Mouse (Mus musculus): ENCODE measurements around the gene Higd1c. TPM values are rescaled to one million over a fixed set of nuclear protein-coding genes. Genes with fewer than 3 reads are reported as not detected.

Gene Higd1c
- polyA plus RNA-seq, 1 experiment from 2014 or later, result not detected

- no peaks in the 10 kb centered on the region for H3K4me1 ChIP-seq
- no peak overlapping the region for H3K27ac ChIP-seq (replicated peaks)
- no peak overlapping the region for H3K4me2 ChIP-seq (replicated peaks)
- H3K4me3 ChIP-seq, result no peak overlapping the region
- H3K9me3 ChIP-seq, result no peaks in the 10 kb centered on the region
- WGBS, result 95% methylated on average over 16 of the region's 16 CpGs
- no peak for ATAC-seq (ENCODE audit: low FRiP score, low read depth)
- peaks cover 96% of the 10 kb centered on the region for H3K36me3 ChIP-seq
- H3K9ac ChIP-seq (replicated peaks), result no peak overlapping the region
- no peaks in the 10 kb centered on the region for H3K27me3 ChIP-seq
These were observed 36.4 kb downstream of the Higd1c start for GRCm38 (mm10) chr15:100400592-100401250.

- Histone ChIP-seq H3K9me3 (no peaks in the 10 kb centered on the region), H3K4me2 (replicated peaks) (no peak overlapping the region), H3K4me1 (no peaks in the 10 kb centered on the region), H3K9ac (replicated peaks) (no peak overlapping the region), H3K27me3 (no peaks in the 10 kb centered on the region), H3K27ac (replicated peaks) (no peak overlapping the region), H3K4me3 (no peak overlapping the region), H3K36me3 (peaks cover 94% of the 10 kb centered on the region)
- ATAC-seq (ENCODE audit: low FRiP score, low read depth), result no peak
- WGBS, result 94% methylated on average over 4 of the region's 4 CpGs
These were observed 37.5 kb downstream of the Higd1c start for GRCm38 (mm10) chr15:100401811-100402210.

- ATAC-seq (ENCODE audit: low FRiP score, low read depth), result no peak
- Histone ChIP-seq H3K9ac (replicated peaks) (no peak overlapping the region), H3K4me3 (no peak overlapping the region), H3K9me3 (no peaks in the 10 kb centered on the region), H3K4me2 (replicated peaks) (no peak overlapping the region), H3K4me1 (no peaks in the 10 kb centered on the region), H3K27ac (replicated peaks) (no peak overlapping the region), H3K27me3 (no peaks in the 10 kb centered on the region), H3K36me3 (peaks cover 93% of the 10 kb centered on the region)
- WGBS, result 90% methylated on average over 14 of the region's 14 CpGs
These were observed 38.0 kb downstream of the Higd1c start for GRCm38 (mm10) chr15:100402347-100402746.

- H3K27me3 ChIP-seq, result no peaks in the 10 kb centered on the region
- H3K4me3 ChIP-seq, result no peak overlapping the region
- H3K4me2 ChIP-seq (replicated peaks), result no peak overlapping the region
- H3K9ac ChIP-seq (replicated peaks), result no peak overlapping the region
- 96% methylated on average over 4 of the region's 4 CpGs for WGBS
- peaks cover 93% of the 10 kb centered on the region for H3K36me3 ChIP-seq
- H3K4me1 ChIP-seq, result no peaks in the 10 kb centered on the region
- ATAC-seq (ENCODE audit: low FRiP score, low read depth), result no peak
- H3K27ac ChIP-seq (replicated peaks), result no peak overlapping the region
- no peaks in the 10 kb centered on the region for H3K9me3 ChIP-seq
These were observed 38.5 kb downstream of the Higd1c start for GRCm38 (mm10) chr15:100402798-100403197.

- Histone ChIP-seq H3K4me1 (no peaks in the 10 kb centered on the region), H3K4me2 (replicated peaks) (no peak overlapping the region), H3K9ac (replicated peaks) (no peak overlapping the region), H3K4me3 (no peak overlapping the region), H3K9me3 (no peaks in the 10 kb centered on the region), H3K27ac (replicated peaks) (no peak overlapping the region), H3K27me3 (no peaks in the 10 kb centered on the region), H3K36me3 (peaks cover 93% of the 10 kb centered on the region)
- WGBS, result 94% methylated on average over 16 of the region's 16 CpGs
- no peak for ATAC-seq (ENCODE audit: low FRiP score, low read depth)
These were observed 39.1 kb downstream of the Higd1c start for GRCm38 (mm10) chr15:100403318-100404000.

DNA sequence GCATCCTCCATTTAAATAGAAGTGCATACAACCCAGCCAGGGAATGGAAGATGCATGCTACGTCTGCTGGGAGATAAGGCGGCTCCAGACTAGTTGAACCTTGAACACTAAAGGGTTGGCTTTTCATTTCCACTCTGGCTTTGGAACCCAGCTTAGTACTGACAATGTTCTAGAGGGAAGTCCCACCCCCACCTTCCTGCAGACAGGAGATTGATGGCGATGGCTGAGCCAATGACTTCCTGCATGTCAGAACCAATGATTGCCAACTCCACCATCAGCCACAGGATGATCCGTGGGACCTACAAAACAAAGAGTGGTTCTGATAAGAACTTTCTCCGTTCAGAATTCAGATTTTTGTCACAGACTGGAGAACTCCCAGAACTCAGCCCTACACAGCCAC lies 41.7 kb downstream of the Higd1c start:
- Histone ChIP-seq H3K4me3 (no peak overlapping the region), H3K4me2 (replicated peaks) (no peak overlapping the region), H3K9ac (replicated peaks) (no peak overlapping the region), H3K27ac (replicated peaks) (no peak overlapping the region), H3K4me1 (no peaks in the 10 kb centered on the region), H3K9me3 (no peaks in the 10 kb centered on the region), H3K27me3 (no peaks in the 10 kb centered on the region), H3K36me3 (peaks cover 84% of the 10 kb centered on the region)
- no peak for ATAC-seq (ENCODE audit: low FRiP score, low read depth)
- 93% methylated on average over 5 of the region's 5 CpGs for WGBS

- Histone ChIP-seq H3K27me3 (no peaks in the 10 kb centered on the region), H3K4me1 (no peaks in the 10 kb centered on the region), H3K9ac (replicated peaks) (no peak overlapping the region), H3K9me3 (no peaks in the 10 kb centered on the region), H3K36me3 (peaks cover 41% of the 10 kb centered on the region), H3K4me3 (no peak overlapping the region), H3K4me2 (replicated peaks) (no peak overlapping the region), H3K27ac (replicated peaks) (no peak overlapping the region)
- WGBS, result 69% methylated on average over 14 of the region's 14 CpGs
- ATAC-seq (ENCODE audit: low FRiP score, low read depth), result no peak
These were observed 46.8 kb downstream of the Higd1c start for GRCm38 (mm10) chr15:100410918-100411672.

DNA sequence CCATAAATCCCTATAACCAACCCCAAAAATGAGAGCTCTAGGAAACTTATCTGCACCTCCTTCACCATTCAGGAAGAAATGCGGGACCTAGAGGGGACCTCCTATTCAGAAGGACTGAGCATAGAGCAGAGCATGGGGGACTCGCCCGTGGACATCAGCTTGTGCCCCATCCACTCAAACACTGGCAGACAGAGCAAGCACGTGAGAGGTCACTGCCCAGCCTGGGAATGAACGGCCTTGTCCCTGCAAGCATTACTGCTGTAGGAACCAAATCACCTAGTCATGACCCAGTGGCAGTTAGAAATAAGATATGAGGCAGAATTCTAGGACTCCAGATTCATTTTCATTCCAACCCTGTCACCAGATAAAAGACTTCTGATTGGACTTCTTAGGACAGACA lies 47.4 kb downstream of the Higd1c start:
- no peak overlapping the region for H3K27ac ChIP-seq (replicated peaks)
- peaks cover 38% of the 10 kb centered on the region for H3K36me3 ChIP-seq
- H3K9ac ChIP-seq (replicated peaks), result no peak overlapping the region
- H3K4me2 ChIP-seq (replicated peaks), result no peak overlapping the region
- H3K9me3 ChIP-seq, result no peaks in the 10 kb centered on the region
- 88% methylated on average over 5 of the region's 5 CpGs for WGBS
- no peaks in the 10 kb centered on the region for H3K27me3 ChIP-seq
- no peaks in the 10 kb centered on the region for H3K4me1 ChIP-seq
- ATAC-seq (ENCODE audit: low FRiP score, low read depth), result no peak
- no peak overlapping the region for H3K4me3 ChIP-seq

- Histone ChIP-seq H3K9me3 (no peaks in the 10 kb centered on the region), H3K9ac (replicated peaks) (no peak overlapping the region), H3K4me1 (peaks cover 4% of the 10 kb centered on the region; the same call in 1 of the 2 replicates), H3K27me3 (no peaks in the 10 kb centered on the region), H3K36me3 (peaks cover 23% of the 10 kb centered on the region), H3K4me2 (replicated peaks) (no peak overlapping the region), H3K4me3 (no peak overlapping the region), H3K27ac (replicated peaks) (no peak overlapping the region)
- no peak for ATAC-seq (ENCODE audit: low FRiP score, low read depth)
- WGBS, result 76% methylated on average over 4 of the region's 5 CpGs
These were observed 49.0 kb downstream of the Higd1c start for GRCm38 (mm10) chr15:100413306-100413705.

DNA sequence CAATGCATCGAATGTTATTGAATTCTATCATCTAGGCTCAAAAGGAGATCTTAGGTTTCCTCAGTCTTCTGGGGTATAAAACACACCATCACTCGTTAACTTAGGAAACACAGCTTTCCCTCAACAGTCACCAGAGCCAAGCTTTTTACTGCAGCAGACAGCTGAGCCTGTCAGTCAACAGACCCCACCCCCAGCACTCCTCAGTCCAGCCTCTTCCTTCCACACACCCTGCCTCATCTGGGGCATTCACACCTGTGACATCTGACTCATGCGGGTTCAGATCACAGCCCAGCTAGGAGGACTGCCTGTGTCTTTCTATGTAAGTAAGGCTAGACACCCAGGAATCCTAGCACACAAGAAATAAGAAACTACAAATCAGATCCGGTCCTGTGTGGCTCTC lies 49.7 kb downstream of the Higd1c start:
- Histone ChIP-seq H3K9ac (replicated peaks) (no peak overlapping the region), H3K27me3 (no peaks in the 10 kb centered on the region), H3K27ac (replicated peaks) (no peak overlapping the region), H3K9me3 (no peaks in the 10 kb centered on the region), H3K36me3 (peaks cover 19% of the 10 kb centered on the region; the same call in 1 of the 2 replicates), H3K4me1 (peaks cover 4% of the 10 kb centered on the region; the same call in 1 of the 2 replicates), H3K4me3 (no peak overlapping the region), H3K4me2 (replicated peaks) (no peak overlapping the region)
- 81% methylated on average over 4 of the region's 4 CpGs for WGBS
- ATAC-seq (ENCODE audit: low FRiP score, low read depth), result no peak

GRCm38 (mm10) chr15:100414942-100415341 lies 50.6 kb downstream of the Higd1c start:
- Histone ChIP-seq H3K9ac (replicated peaks) (no peak overlapping the region), H3K27ac (replicated peaks) (no peak overlapping the region), H3K27me3 (no peaks in the 10 kb centered on the region), H3K9me3 (no peaks in the 10 kb centered on the region), H3K4me1 (peaks cover 10% of the 10 kb centered on the region), H3K36me3 (peaks cover 15% of the 10 kb centered on the region; the same call in 1 of the 2 replicates), H3K4me2 (replicated peaks) (no peak overlapping the region), H3K4me3 (no peak overlapping the region)
- WGBS, result 93% methylated on average over 13 of the region's 13 CpGs
- no peak for ATAC-seq (ENCODE audit: low FRiP score, low read depth)

DNA sequence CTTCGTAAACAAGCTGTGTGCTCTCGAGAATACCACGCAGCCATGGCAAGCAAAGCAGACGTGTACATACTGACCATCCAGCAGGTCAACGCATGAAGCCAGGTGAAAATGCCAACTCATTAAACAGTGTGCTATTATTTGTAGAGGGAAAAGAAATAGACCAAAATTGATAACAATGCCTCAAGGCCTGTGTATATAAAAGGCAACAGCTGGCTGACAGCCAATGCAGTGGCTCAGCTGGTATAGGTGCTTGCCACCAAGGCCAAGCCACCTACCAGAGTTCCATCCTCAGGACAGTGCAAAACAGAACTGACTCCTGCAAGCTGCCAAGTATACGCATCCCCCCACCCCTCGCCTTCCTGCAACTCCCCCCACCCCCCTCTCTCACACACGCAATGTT lies 51.3 kb downstream of the Higd1c start:
- H3K36me3 ChIP-seq, result peaks cover 8% of the 10 kb centered on the region; the same call in 1 of the 2 replicates
- no peak for ATAC-seq (ENCODE audit: low FRiP score, low read depth)
- H3K4me3 ChIP-seq, result no peak overlapping the region
- H3K27ac ChIP-seq (replicated peaks), result no peak overlapping the region
- H3K27me3 ChIP-seq, result no peaks in the 10 kb centered on the region
- no peak overlapping the region for H3K9ac ChIP-seq (replicated peaks)
- WGBS, result 90% methylated on average over 8 of the region's 8 CpGs
- H3K4me1 ChIP-seq, result peaks cover 16% of the 10 kb centered on the region
- no peaks in the 10 kb centered on the region for H3K9me3 ChIP-seq
- no peak overlapping the region for H3K4me2 ChIP-seq (replicated peaks)
